Mouse (Mus musculus): Measurements from ENCODE around the gene Arl13a. TPM values are rescaled to one million over a fixed set of nuclear protein-coding genes. Genes with fewer than 3 reads are reported as not detected.

The Arl13a gene
- total and polyA plus RNA-seq, 2 experiments from 2014 or later: not detected

DNA sequence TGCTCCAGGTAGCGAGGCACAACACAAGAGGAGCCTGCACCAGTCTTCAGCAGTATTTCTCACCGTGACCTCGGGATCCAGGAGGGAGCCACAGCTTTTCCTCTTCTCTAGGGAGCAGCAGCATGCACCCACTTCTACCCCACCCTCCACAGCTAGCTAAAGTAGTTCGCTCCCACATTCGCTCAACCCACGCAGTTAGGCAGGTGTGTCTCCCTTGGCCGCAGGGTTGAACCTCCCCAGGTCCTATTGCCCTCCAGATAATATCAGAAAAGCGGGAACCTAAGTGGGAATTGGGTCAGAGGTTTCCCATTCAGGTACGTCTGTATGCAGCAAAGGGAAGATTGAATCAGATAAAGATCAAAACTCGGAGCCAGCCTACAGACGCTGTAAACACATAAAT lies 24.5 kb upstream of the Arl13a start:
- Histone ChIP-seq H3K27me3 (ENCODE audit: insufficient read depth, low read length) (no peaks in the 10 kb centered on the region), H3K9ac (replicated peaks; ENCODE audit: low read length) (0 out of 2 replicates have a peak overlapping the region, but pooled peaks have one; percentile 35), H3K4me1 (ENCODE audit: insufficient read depth, low read length) (no peaks in the 10 kb centered on the region), H3K9me3 (ENCODE audit: low read length) (no peaks in the 10 kb centered on the region), H3K27ac (no peak overlapping the region), H3K36me3 (ENCODE audit: insufficient read depth, low read length) (no peaks in the 10 kb centered on the region), H3K4me3 (ENCODE audit: low read length) (peak overlapping the region; percentile 33), H3K4me2 (ENCODE audit: low read depth, low read length) (peak overlapping the region; percentile 56)
- no peak for DNase-seq (ENCODE audit: low spot score)
- ATAC-seq: no peak
- no peak for TF ChIP-seq CTCF (IDR thresholded peaks at IDR 0.05; ENCODE audit: low read depth)
- WGBS: 27% methylated on average over 11 of the region's 11 CpGs

- Histone ChIP-seq H3K36me3 (ENCODE audit: insufficient read depth, low read length) (no peaks in the 10 kb centered on the region), H3K27ac (no peak overlapping the region), H3K9me3 (ENCODE audit: low read length) (no peaks in the 10 kb centered on the region), H3K27me3 (ENCODE audit: insufficient read depth, low read length) (no peaks in the 10 kb centered on the region), H3K9ac (replicated peaks; ENCODE audit: low read length) (no peak overlapping the region), H3K4me1 (ENCODE audit: insufficient read depth, low read length) (no peaks in the 10 kb centered on the region), H3K4me3 (ENCODE audit: low read length) (no peak overlapping the region), H3K4me2 (ENCODE audit: low read depth, low read length) (no peak overlapping the region)
- TF ChIP-seq CTCF (IDR thresholded peaks at IDR 0.05; ENCODE audit: low read depth): no peak
- WGBS: 64% methylated on average over 4 of the region's 4 CpGs
- ATAC-seq: no peak
- no peak for DNase-seq (ENCODE audit: low spot score)
Observed at GRCm38 (mm10) chrX:134163484-134163883, 23.8 kb upstream of the Arl13a start.

GRCm38 (mm10) chrX:134170584-134170983 lies 16.7 kb upstream of the Arl13a start:
- Histone ChIP-seq H3K4me2 (ENCODE audit: low read depth, low read length) (no peak overlapping the region), H3K9me3 (ENCODE audit: low read length) (no peaks in the 10 kb centered on the region), H3K27ac (no peak overlapping the region), H3K4me3 (ENCODE audit: low read length) (no peak overlapping the region), H3K4me1 (ENCODE audit: insufficient read depth, low read length) (no peaks in the 10 kb centered on the region), H3K36me3 (ENCODE audit: insufficient read depth, low read length) (no peaks in the 10 kb centered on the region), H3K9ac (replicated peaks; ENCODE audit: low read length) (no peak overlapping the region), H3K27me3 (ENCODE audit: insufficient read depth, low read length) (no peaks in the 10 kb centered on the region)
- no peak for TF ChIP-seq CTCF (IDR thresholded peaks at IDR 0.05; ENCODE audit: low read depth)
- no peak for DNase-seq (ENCODE audit: low spot score)
- WGBS: 90% methylated on average over 1 of the region's 1 CpGs
- no peak for ATAC-seq

DNA sequence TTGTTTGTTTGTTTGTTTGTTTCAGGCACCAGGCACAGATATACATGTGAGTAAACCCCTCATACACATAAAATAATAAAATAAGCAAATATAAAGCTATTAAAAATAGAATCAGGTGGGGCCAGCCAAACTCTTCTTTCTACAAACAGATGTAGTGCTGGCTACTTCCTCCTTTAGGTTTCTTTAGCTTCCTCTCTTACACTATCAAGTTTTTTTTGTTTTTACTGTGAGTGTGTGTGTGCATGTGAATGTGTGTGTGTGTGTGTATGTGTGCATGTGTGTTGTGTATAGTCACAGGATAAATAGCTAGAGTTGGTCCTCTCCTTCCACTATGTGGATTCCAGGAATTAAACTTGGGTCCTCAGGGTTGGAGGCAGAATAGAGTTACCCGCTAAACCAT lies 12.6 kb upstream of the Arl13a start:
- Histone ChIP-seq H3K36me3 (ENCODE audit: insufficient read depth, low read length) (no peaks in the 10 kb centered on the region), H3K9ac (replicated peaks; ENCODE audit: low read length) (no peak overlapping the region), H3K4me2 (ENCODE audit: low read depth, low read length) (no peak overlapping the region), H3K4me3 (ENCODE audit: low read length) (no peak overlapping the region), H3K9me3 (ENCODE audit: low read length) (no peaks in the 10 kb centered on the region), H3K27ac (no peak overlapping the region), H3K4me1 (ENCODE audit: insufficient read depth, low read length) (no peaks in the 10 kb centered on the region), H3K27me3 (ENCODE audit: insufficient read depth, low read length) (no peaks in the 10 kb centered on the region)
- DNase-seq (ENCODE audit: low spot score) (no peak), ATAC-seq (no peak)
- 90% methylated on average over 1 of the region's 1 CpGs for WGBS
- TF ChIP-seq CTCF (IDR thresholded peaks at IDR 0.05; ENCODE audit: low read depth): no peak

DNA sequence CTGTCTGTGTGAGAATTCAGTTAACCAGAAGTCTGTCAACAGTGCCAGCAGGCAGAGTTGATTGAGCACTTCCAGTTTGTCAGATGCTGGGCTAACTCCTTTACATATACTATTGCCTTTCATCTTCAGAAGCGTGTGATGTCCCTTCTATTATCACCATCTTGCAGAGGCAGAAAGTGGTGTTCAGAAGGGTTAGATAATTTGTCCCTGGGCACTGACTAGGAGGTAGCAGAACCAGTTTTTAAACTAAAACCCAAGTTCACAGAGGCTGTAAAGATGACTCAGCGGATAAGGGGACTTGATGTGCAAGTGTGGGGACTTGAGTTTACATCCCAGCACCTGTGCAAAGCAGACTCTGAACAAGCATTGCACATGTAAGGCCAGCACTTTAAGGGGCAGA lies 21.2 kb downstream of the Arl13a start:
- Histone ChIP-seq H3K4me2 (ENCODE audit: low read depth, low read length) (no peak overlapping the region), H3K4me3 (ENCODE audit: low read length) (no peak overlapping the region), H3K27ac (no peak overlapping the region), H3K27me3 (ENCODE audit: insufficient read depth, low read length) (no peaks in the 10 kb centered on the region), H3K4me1 (ENCODE audit: insufficient read depth, low read length) (no peaks in the 10 kb centered on the region), H3K9me3 (ENCODE audit: low read length) (no peaks in the 10 kb centered on the region), H3K9ac (replicated peaks; ENCODE audit: low read length) (no peak overlapping the region), H3K36me3 (ENCODE audit: insufficient read depth, low read length) (no peaks in the 10 kb centered on the region)
- DNase-seq (ENCODE audit: low spot score) (no peak), ATAC-seq (no peak)
- no peak for TF ChIP-seq CTCF (IDR thresholded peaks at IDR 0.05; ENCODE audit: low read depth)
- WGBS: 86% methylated on average over 2 of the region's 2 CpGs

GRCm38 (mm10) chrX:134211151-134211642 lies 23.9 kb downstream of the Arl13a start:
- H3K9ac ChIP-seq (replicated peaks; ENCODE audit: low read length): no peak overlapping the region
- DNase-seq (ENCODE audit: low spot score): no peak
- H3K36me3 ChIP-seq (ENCODE audit: insufficient read depth, low read length): no peaks in the 10 kb centered on the region
- WGBS: 50% methylated on average over 7 of the region's 7 CpGs
- H3K9me3 ChIP-seq (ENCODE audit: low read length): no peaks in the 10 kb centered on the region
- H3K27me3 ChIP-seq (ENCODE audit: insufficient read depth, low read length): no peaks in the 10 kb centered on the region
- no peak for TF ChIP-seq CTCF (IDR thresholded peaks at IDR 0.05; ENCODE audit: low read depth)
- H3K4me3 ChIP-seq (ENCODE audit: low read length): no peak overlapping the region
- H3K27ac ChIP-seq: no peak overlapping the region
- no peak for ATAC-seq
- H3K4me2 ChIP-seq (ENCODE audit: low read depth, low read length): no peak overlapping the region
- H3K4me1 ChIP-seq (ENCODE audit: insufficient read depth, low read length): no peaks in the 10 kb centered on the region

GRCm38 (mm10) chrX:134218161-134218560 lies 30.9 kb downstream of the Arl13a start:
- 56% methylated on average over 4 of the region's 4 CpGs for WGBS
- no peak overlapping the region for H3K27ac ChIP-seq
- no peak for DNase-seq (ENCODE audit: low spot score)
- TF ChIP-seq CTCF (IDR thresholded peaks at IDR 0.05; ENCODE audit: low read depth): no peak
- H3K4me3 ChIP-seq (ENCODE audit: low read length): no peak overlapping the region
- no peaks in the 10 kb centered on the region for H3K4me1 ChIP-seq (ENCODE audit: insufficient read depth, low read length)
- ATAC-seq: no peak
- H3K27me3 ChIP-seq (ENCODE audit: insufficient read depth, low read length): no peaks in the 10 kb centered on the region
- no peaks in the 10 kb centered on the region for H3K9me3 ChIP-seq (ENCODE audit: low read length)
- no peak overlapping the region for H3K4me2 ChIP-seq (ENCODE audit: low read depth, low read length)
- no peak overlapping the region for H3K9ac ChIP-seq (replicated peaks; ENCODE audit: low read length)
- no peaks in the 10 kb centered on the region for H3K36me3 ChIP-seq (ENCODE audit: insufficient read depth, low read length)
